Mouse (Mus musculus): ENCODE data around the gene Gipc2. TPM values are rescaled to one million over a fixed set of nuclear protein-coding genes. Genes with fewer than 3 reads are reported as not detected.

Gene Gipc2
- polyA plus RNA-seq, 1 experiment from 2014 or later = 8.6 TPM

DNA sequence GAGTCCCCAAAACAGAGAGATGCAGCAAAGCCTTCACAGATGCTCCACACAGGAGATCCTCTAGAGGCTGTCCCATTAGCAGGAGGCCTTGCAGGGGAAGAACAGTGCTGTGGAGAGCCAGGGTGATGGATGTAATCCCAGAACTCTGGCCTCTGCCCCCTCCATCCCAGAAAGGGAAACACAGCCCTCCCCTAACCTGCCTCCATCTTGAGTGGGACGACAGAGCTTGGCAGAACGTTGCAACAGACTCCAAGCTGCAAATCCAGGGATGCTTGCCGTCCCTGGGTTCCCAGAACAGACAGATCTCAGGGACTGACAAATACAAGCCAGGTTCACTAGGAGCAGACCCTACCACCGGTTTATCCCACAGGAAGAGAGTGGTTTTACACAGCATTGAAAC lies 51.8 kb downstream of the Gipc2 start:
- Histone ChIP-seq H3K4me3 (replicated peaks) (no peak overlapping the region), H3K4me1 (peaks cover 31% of the 10 kb centered on the region), H3K9ac (no peak overlapping the region), H3K9me3 (replicated peaks) (no peaks in the 10 kb centered on the region), H3K36me3 (no peaks in the 10 kb centered on the region), H3K27me3 (no peaks in the 10 kb centered on the region), H3K4me2 (replicated peaks) (no peak overlapping the region), H3K27ac (replicated peaks) (no peak overlapping the region)
- ATAC-seq (ENCODE audit: insufficient number of reproducible peaks, low FRiP score, low TSS enrichment, low read depth) = no peak
- WGBS = 43% methylated on average over 4 of the region's 4 CpGs

DNA sequence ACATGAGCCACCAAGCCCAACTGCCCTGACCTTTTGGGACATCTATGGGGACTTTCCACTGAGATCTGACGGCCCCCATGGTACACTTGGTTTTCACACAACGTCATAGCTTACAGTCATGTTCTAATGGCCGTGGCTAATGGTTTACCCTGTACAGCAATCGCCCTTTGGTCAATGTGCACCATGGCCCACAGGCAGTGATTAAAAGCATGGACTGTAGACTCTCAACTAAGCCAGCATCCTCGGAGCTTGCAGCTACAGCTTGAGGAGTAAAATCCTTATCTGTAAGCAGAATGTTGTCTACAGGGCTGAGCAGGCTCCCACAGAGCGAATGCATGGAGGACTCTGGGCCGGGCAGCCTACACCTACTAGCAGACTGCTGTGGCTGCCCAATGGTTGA lies 52.5 kb downstream of the Gipc2 start:
- Histone ChIP-seq H3K36me3 (no peaks in the 10 kb centered on the region), H3K4me2 (replicated peaks) (no peak overlapping the region), H3K4me1 (peaks cover 38% of the 10 kb centered on the region), H3K9me3 (replicated peaks) (no peaks in the 10 kb centered on the region), H3K9ac (no peak overlapping the region), H3K27me3 (no peaks in the 10 kb centered on the region), H3K4me3 (replicated peaks) (no peak overlapping the region), H3K27ac (replicated peaks) (no peak overlapping the region)
- WGBS = 63% methylated on average over 7 of the region's 7 CpGs
- no peak for ATAC-seq (ENCODE audit: insufficient number of reproducible peaks, low FRiP score, low TSS enrichment, low read depth)

DNA sequence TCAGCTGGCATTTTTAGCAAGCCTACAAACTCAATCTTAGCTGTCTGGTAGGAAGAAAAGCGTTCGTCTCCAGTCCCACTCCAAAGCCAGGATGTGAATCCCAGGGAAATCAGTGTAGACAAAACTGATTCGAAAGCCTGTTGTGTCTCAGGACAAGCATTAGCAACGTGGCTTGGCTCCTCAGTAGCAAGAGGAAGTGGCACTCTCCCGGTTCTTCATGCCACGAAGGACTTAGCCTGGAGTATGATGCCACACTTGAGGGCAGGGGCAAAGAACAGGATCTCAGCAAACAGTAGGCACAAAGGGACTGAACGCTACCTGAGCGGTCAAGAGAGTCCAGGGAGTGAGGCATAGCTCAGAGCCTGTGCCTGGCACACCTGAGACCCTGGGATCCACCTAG lies 53.4 kb downstream of the Gipc2 start:
- peak overlapping the region; percentile 28; the same call in 1 of the 2 replicates for H3K27ac ChIP-seq (replicated peaks)
- no peak overlapping the region for H3K4me2 ChIP-seq (replicated peaks)
- H3K9ac ChIP-seq = no peak overlapping the region

DNA sequence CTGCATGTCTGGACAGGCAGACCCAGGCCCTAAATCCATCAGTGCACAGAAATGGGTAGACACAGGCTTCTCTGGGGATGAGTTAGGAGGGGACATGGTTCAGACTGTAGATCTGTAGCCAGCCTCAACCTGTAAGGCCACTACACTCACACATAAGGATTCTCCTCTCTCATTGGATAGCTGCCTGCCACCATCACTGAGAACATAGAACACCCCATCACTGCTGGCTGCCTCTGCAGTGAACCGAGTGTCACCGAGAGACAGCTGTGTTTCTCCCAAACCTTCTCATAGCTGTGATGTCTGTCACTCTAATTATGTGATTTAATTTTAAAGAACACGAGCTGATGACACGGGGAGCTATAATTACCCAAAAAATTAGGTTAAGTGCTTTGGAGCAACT lies 54.5 kb downstream of the Gipc2 start:
- H3K27ac ChIP-seq (replicated peaks) = peak overlapping the region; percentile 23
- no peak overlapping the region for H3K4me3 ChIP-seq (replicated peaks)
- peaks cover 57% of the 10 kb centered on the region for H3K4me1 ChIP-seq
- H3K9me3 ChIP-seq (replicated peaks) = no peaks in the 10 kb centered on the region
- 39% methylated on average over 4 of the region's 4 CpGs for WGBS
- peak overlapping the region; percentile 27 for H3K4me2 ChIP-seq (replicated peaks)
- H3K36me3 ChIP-seq = no peaks in the 10 kb centered on the region
- ATAC-seq (ENCODE audit: insufficient number of reproducible peaks, low FRiP score, low TSS enrichment, low read depth) = no peak
- peaks cover 5% of the 10 kb centered on the region; the same call in 1 of the 2 replicates for H3K27me3 ChIP-seq
- no peak overlapping the region for H3K9ac ChIP-seq

More for the DNA sequence above, 53.4 kb downstream of the Gipc2 start:
- H3K4me3 ChIP-seq (replicated peaks) = no peak overlapping the region
- no peaks in the 10 kb centered on the region for H3K36me3 ChIP-seq
- H3K27me3 ChIP-seq = no peaks in the 10 kb centered on the region
- ATAC-seq (ENCODE audit: insufficient number of reproducible peaks, low FRiP score, low TSS enrichment, low read depth) = no peak
- H3K9me3 ChIP-seq (replicated peaks) = no peaks in the 10 kb centered on the region
- peaks cover 46% of the 10 kb centered on the region for H3K4me1 ChIP-seq
- WGBS = 74% methylated on average over 8 of the region's 8 CpGs

DNA sequence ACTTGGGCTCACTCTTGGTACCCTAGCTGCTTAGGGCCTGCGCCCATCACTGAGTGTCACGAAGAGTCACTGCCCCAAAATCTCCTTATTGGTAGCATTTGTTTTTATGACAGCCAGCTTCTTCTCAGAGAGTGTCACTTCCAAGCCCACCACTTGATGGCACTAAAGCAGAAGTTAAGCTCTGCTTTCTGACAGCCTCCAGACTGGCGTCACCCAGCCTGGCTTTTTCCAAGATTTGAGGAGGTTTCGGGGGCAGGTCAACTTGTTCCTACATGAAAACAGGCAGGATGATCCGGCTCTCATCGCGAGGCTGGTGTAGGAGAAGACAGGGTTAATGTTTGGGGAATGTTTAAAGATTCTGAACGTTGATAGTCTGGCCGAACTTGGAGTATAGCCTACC lies 54.9 kb downstream of the Gipc2 start:
- WGBS = 8% methylated on average over 9 of the region's 9 CpGs
- peaks cover 7% of the 10 kb centered on the region for H3K27me3 ChIP-seq
- H3K4me1 ChIP-seq = peaks cover 61% of the 10 kb centered on the region
- no peak for ATAC-seq (ENCODE audit: insufficient number of reproducible peaks, low FRiP score, low TSS enrichment, low read depth)
- no peak overlapping the region for H3K9ac ChIP-seq
- H3K36me3 ChIP-seq = no peaks in the 10 kb centered on the region
- no peak overlapping the region for H3K4me3 ChIP-seq (replicated peaks)
- H3K27ac ChIP-seq (replicated peaks) = peak overlapping the region; percentile 23
- no peaks in the 10 kb centered on the region for H3K9me3 ChIP-seq (replicated peaks)
- peak overlapping the region; percentile 27 for H3K4me2 ChIP-seq (replicated peaks)

DNA sequence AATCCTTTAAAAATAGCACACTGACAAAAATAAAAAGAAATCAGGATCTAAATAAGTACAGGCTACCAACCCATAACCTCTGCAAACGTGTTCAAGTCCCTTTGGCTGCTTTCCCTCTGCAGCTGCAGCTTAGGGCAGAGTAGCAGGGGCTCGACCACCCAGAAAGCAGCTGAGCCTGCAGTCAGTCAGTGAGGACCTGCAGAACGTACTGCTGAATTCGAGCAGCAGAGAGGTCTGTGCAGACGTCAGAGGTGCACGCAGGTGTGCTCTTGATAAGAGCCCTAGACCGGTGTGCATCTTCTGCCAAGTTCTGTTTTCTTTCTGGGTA lies 56.8 kb downstream of the Gipc2 start:
- H3K4me1 ChIP-seq = peaks cover 67% of the 10 kb centered on the region
- 0 out of 2 replicates have a peak, but pooled peaks have one; percentile 32 for ATAC-seq (ENCODE audit: insufficient number of reproducible peaks, low FRiP score, low TSS enrichment, low read depth)
- H3K27ac ChIP-seq (replicated peaks) = no peak overlapping the region
- no peak overlapping the region for H3K4me2 ChIP-seq (replicated peaks)
- H3K9ac ChIP-seq = no peak overlapping the region
- no peaks in the 10 kb centered on the region for H3K9me3 ChIP-seq (replicated peaks)
- H3K4me3 ChIP-seq (replicated peaks) = no peak overlapping the region
- peaks cover 16% of the 10 kb centered on the region for H3K27me3 ChIP-seq
- WGBS = 18% methylated on average over 7 of the region's 7 CpGs
- H3K36me3 ChIP-seq = no peaks in the 10 kb centered on the region

DNA sequence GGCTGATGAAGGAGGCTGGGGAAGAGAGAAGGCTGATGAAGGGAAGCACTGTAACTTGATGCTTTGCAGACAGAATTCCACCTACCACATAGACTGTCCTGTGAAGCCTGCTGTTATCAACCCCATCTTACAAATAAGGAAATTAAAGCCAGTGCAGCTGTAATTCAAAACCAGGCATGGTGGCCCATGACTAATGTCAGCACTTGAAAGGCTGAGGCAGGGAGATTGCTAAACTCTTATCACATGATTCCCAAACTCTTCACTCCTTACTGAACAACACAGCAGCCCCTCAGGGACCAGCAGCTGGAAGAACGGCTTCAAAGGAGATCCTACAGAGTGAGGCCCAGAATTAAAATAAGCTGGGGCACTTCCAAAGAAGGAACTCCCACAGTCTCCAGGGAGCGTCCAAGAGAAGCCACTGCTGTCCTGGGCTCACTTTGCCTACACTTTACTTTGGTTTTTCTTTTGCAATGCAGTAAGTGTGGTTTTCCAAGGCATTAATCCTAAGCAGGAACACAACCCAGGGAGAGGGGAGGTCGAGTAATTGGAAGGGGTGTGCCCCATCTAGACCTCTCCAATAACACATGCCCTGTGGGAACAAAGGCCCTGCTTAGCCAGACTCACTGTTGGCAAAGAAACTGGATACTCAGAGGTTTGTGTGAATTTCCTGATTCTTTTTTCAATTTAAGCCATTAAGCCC lies 57.3 kb downstream of the Gipc2 start:
- Histone ChIP-seq H3K9me3 (replicated peaks) (no peaks in the 10 kb centered on the region), H3K27me3 (peaks cover 16% of the 10 kb centered on the region), H3K9ac (no peak overlapping the region), H3K27ac (replicated peaks) (peak overlapping the region; percentile 58; the same call in 1 of the 2 replicates), H3K36me3 (no peaks in the 10 kb centered on the region), H3K4me3 (replicated peaks) (no peak overlapping the region), H3K4me2 (replicated peaks) (no peak overlapping the region), H3K4me1 (peaks cover 63% of the 10 kb centered on the region)
- ATAC-seq (ENCODE audit: insufficient number of reproducible peaks, low FRiP score, low TSS enrichment, low read depth) = peak; percentile 63; the same call in 1 of the 2 replicates
- WGBS = 7% methylated on average over 3 of the region's 3 CpGs

DNA sequence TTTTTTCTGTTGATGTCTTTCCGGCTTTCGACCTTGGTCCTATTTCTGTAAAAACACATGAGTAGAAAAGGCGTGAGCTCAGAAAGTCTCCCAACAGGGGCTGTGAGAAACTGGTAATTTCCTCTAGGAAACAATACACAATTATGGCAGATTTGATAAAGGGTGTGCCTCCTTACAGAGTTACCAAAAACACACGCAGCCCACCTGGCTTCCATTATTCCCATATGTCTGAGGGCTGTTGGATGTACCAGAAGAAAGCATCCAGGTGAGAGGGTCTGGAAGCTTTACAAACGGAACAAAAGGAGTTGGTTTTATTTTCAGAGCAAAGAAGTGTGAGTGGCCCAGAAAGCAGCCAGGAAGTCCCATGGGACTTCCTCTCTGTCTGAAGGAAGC lies 58.0 kb downstream of the Gipc2 start:
- Histone ChIP-seq H3K4me2 (replicated peaks) (0 out of 2 replicates have a peak overlapping the region, but pooled peaks have one; percentile 51), H3K36me3 (no peaks in the 10 kb centered on the region), H3K9ac (no peak overlapping the region), H3K4me1 (peaks cover 63% of the 10 kb centered on the region), H3K27ac (replicated peaks) (no peak overlapping the region), H3K4me3 (replicated peaks) (no peak overlapping the region), H3K9me3 (replicated peaks) (no peaks in the 10 kb centered on the region), H3K27me3 (peaks cover 16% of the 10 kb centered on the region)
- no peak for ATAC-seq (ENCODE audit: insufficient number of reproducible peaks, low FRiP score, low TSS enrichment, low read depth)
- WGBS = 40% methylated on average over 5 of the region's 5 CpGs

DNA sequence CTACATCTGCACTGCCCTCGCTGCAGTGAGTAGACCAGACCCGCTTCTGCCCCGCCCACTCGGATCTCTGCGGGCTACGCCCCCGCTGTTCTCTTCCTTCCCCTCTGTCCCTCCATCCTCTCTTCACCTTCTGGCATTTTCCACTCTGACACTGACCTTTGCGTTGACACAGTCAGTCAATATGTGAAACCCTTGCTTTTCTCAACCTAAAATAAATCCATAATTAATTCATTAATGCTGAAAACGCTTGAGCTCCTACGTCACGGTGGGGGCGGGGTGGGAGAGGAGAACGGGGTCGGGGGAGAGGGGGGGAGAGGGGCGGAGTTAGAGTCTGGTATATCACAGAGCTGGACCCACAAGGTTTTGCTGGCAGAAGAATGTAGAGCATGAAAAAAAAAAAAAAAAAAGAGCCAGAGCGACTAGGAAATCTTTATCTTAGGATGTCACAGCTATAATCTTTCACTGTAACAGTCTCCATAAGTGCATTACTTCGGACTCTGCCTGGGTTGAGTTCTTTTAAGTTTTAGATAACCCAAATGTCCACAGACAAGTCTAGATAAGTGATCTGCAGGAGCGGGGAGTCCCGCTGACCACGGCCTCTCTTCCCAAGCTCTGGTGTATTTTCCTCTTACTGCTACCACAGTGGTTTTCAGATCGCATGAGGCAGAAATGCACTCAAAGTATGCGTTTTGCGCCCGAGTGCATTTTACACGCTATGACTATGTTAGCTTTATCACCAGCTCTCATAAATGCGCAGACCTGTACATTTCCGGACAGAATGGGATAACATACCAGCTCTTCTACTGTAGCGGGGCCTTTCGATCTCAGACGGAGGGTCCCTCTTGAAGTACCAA lies 58.7 kb downstream of the Gipc2 start:
- ATAC-seq (ENCODE audit: insufficient number of reproducible peaks, low FRiP score, low TSS enrichment, low read depth) = no peak; the same call in 1 of the 2 replicates
- Histone ChIP-seq H3K4me3 (replicated peaks) (peak overlapping the region; percentile 25), H3K4me1 (peaks cover 60% of the 10 kb centered on the region), H3K4me2 (replicated peaks) (peak overlapping the region; percentile 51), H3K27me3 (peaks cover 16% of the 10 kb centered on the region), H3K36me3 (no peaks in the 10 kb centered on the region), H3K9ac (no peak overlapping the region), H3K9me3 (replicated peaks) (no peaks in the 10 kb centered on the region), H3K27ac (replicated peaks) (no peak overlapping the region; the same call in 1 of the 2 replicates)
- WGBS = 21% methylated on average over 30 of the region's 30 CpGs

DNA sequence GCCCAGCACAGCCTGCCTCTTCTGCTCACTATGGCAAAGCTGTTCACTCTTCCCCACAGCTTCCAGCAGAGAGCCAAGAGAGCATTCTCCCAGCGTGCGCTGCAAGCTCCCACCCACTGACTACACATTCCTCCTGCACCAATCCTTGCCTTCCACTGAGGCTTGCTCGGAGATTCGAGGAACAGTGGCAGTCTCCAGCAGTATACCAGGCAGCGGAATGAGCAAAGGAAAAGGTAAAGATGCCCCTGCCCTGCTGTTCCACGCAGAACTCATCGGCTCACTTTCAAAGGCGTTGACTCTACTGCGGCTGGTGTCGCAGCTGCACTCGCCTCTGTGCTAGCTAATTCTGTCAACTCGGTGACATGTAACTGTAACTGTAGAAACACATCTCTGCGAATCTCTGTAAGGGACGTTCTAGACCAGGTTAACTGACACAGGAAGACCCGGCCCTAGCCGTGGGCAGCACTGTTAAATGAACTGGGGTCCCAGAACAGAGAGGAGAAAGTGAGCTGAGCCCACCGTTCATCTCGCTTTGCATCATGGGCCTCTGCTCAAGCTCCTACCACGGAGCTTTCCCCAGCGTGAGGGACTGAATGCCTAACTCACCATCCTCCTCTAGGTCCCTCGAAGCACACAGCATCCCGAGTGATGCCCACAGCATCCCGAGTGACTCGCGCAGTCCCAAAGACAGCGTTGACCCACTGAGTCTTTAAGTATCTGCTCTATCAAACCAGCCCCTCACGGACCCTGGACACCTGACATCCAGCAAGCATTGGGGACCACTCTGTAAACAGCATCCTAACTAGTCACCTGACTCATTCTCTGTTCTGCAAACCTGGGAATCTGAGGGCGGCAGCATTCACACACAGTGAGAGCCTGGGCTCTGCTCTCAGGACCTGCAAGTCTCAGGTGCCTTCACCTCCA lies 59.5 kb downstream of the Gipc2 start:
- Histone ChIP-seq H3K4me2 (replicated peaks) (peak overlapping the region; percentile 51), H3K9ac (no peak overlapping the region), H3K36me3 (no peaks in the 10 kb centered on the region), H3K4me3 (replicated peaks) (peak overlapping the region; percentile 25), H3K27ac (replicated peaks) (no peak overlapping the region), H3K4me1 (peaks cover 59% of the 10 kb centered on the region), H3K27me3 (peaks cover 16% of the 10 kb centered on the region), H3K9me3 (replicated peaks) (no peaks in the 10 kb centered on the region)
- peak; percentile 26; the same call in 1 of the 2 replicates for ATAC-seq (ENCODE audit: insufficient number of reproducible peaks, low FRiP score, low TSS enrichment, low read depth)
- 2% methylated on average over 28 of the region's 28 CpGs for WGBS
